Mouse (Mus musculus) testis, adult 2 months (tissue): ENCODE measurements around the gene Ppp2r1b. TPM values are rescaled to one million over a fixed set of nuclear protein-coding genes. Genes with fewer than 3 reads are reported as not detected.

Experiments used
- H3K27ac ChIP-seq: fragments of 200-500 bp; 2 replicates; pipeline ENCODE4 v1.5.1; 2012; ENCODE audit warnings: low read depth, low read length; ENCODE audit not compliant: control insufficient read depth, insufficient read depth
- H3K27me3 ChIP-seq: fragments of 200-500 bp; 2 replicates; pipeline ENCODE4 v1.6.1; 2012; ENCODE audit warnings: mild to moderate bottlenecking, low read length, moderate library complexity; ENCODE audit not compliant: control insufficient read depth, insufficient read depth
- H3K36me3 ChIP-seq: fragments of 200-500 bp; 2 replicates; pipeline ENCODE4 v1.6.1; 2012; ENCODE audit warnings: mild to moderate bottlenecking, low read length; ENCODE audit not compliant: control insufficient read depth, insufficient read depth
- H3K4me1 ChIP-seq: fragments of 200-500 bp; 2 replicates; pipeline ENCODE4 v1.6.1; 2012; ENCODE audit warnings: low read length; ENCODE audit not compliant: control insufficient read depth, insufficient read depth
- H3K4me3 ChIP-seq: fragments of 200-500 bp; 2 replicates; pipeline ENCODE4 v1.5.1; 2012; ENCODE audit warnings: low read depth, mild to moderate bottlenecking, low read length, moderate library complexity, mixed read lengths; ENCODE audit not compliant: control insufficient read depth
- CTCF ChIP-seq: fragments of 200-500 bp; IDR thresholded peaks from 2 replicates; pipeline ENCODE4 v1.5.1; 2012; ENCODE audit warnings: low read depth, mild to moderate bottlenecking, inconsistent platforms, low read length, moderate library complexity; ENCODE audit not compliant: control insufficient read depth, insufficient read depth, insufficient replicate concordance
- POLR2A ChIP-seq: fragments of 200-500 bp; IDR thresholded peaks from 2 replicates; pipeline ENCODE4 v1.6.1; 2012; ENCODE audit warnings: low read depth, mild to moderate bottlenecking, inconsistent platforms, low read length, moderate library complexity; ENCODE audit not compliant: control insufficient read depth
- polyA plus RNA-seq: library from polyadenylated mRNA; depleted of rRNA; stranded (reverse); fragments of >200 nt; gene quantifications from 2 replicates; pipeline ENCODE4 v1.2.3, GENCODE M21; 2012

The Ppp2r1b gene
- polyA plus RNA-seq, 1 experiment = 80.9 TPM

GRCm38 (mm10) chr9:50919554-50919953 is 74.5 kb downstream of the Ppp2r1b start:
- H3K4me3 ChIP-seq = no peak overlapping the region
- no peaks in the 10 kb centered on the region; the same call in 1 of the 2 replicates for H3K36me3 ChIP-seq
- no peaks in the 10 kb centered on the region for H3K4me1 ChIP-seq
- no peaks in the 10 kb centered on the region for H3K27me3 ChIP-seq
- H3K27ac ChIP-seq = no peak overlapping the region
- TF ChIP-seq CTCF = no peak
- TF ChIP-seq POLR2A = no peak

GRCm38 (mm10) chr9:50920933-50921895 is 76.1 kb downstream of the Ppp2r1b start:
- Histone ChIP-seq H3K27me3 (no peaks in the 10 kb centered on the region), H3K4me1 (no peaks in the 10 kb centered on the region), H3K27ac (no peak overlapping the region), H3K4me3 (no peak overlapping the region), H3K36me3 (no peaks in the 10 kb centered on the region)
- TF ChIP-seq POLR2A = no peak
- TF ChIP-seq CTCF = no peak

- Histone ChIP-seq H3K27me3 (no peaks in the 10 kb centered on the region), H3K27ac (no peak overlapping the region), H3K36me3 (no peaks in the 10 kb centered on the region), H3K4me1 (no peaks in the 10 kb centered on the region), H3K4me3 (no peak overlapping the region)
- TF ChIP-seq POLR2A (no peak), CTCF (no peak)
Observed at GRCm38 (mm10) chr9:50922363-50923153, 77.5 kb downstream of the Ppp2r1b start.

GRCm38 (mm10) chr9:50924454-50924853 is 79.4 kb downstream of the Ppp2r1b start:
- Histone ChIP-seq H3K36me3 (no peaks in the 10 kb centered on the region), H3K27ac (no peak overlapping the region), H3K4me3 (no peak overlapping the region), H3K27me3 (no peaks in the 10 kb centered on the region), H3K4me1 (no peaks in the 10 kb centered on the region)
- TF ChIP-seq CTCF = no peak

GRCm38 (mm10) chr9:50925801-50926200 is 80.7 kb downstream of the Ppp2r1b start:
- no peaks in the 10 kb centered on the region for H3K36me3 ChIP-seq
- TF ChIP-seq POLR2A (no peak), CTCF (no peak)
- no peaks in the 10 kb centered on the region for H3K4me1 ChIP-seq
- H3K27me3 ChIP-seq = no peaks in the 10 kb centered on the region
- no peak overlapping the region for H3K4me3 ChIP-seq
- H3K27ac ChIP-seq = no peak overlapping the region

- TF ChIP-seq CTCF (no peak), POLR2A (no peak)
- Histone ChIP-seq H3K4me1 (no peaks in the 10 kb centered on the region), H3K4me3 (no peak overlapping the region), H3K36me3 (no peaks in the 10 kb centered on the region), H3K27ac (no peak overlapping the region), H3K27me3 (no peaks in the 10 kb centered on the region)
Observed at GRCm38 (mm10) chr9:50929986-50930385, 84.9 kb downstream of the Ppp2r1b start.

GRCm38 (mm10) chr9:50941804-50942401 is 96.8 kb downstream of the Ppp2r1b start:
- Histone ChIP-seq H3K4me1 (no peaks in the 10 kb centered on the region; the same call in 1 of the 2 replicates), H3K27ac (no peak overlapping the region), H3K4me3 (no peak overlapping the region), H3K27me3 (no peaks in the 10 kb centered on the region), H3K36me3 (no peaks in the 10 kb centered on the region)
- TF ChIP-seq POLR2A = no peak
- no peak for TF ChIP-seq CTCF
